Mouse (Mus musculus) liver, embryonic 14.5 days (tissue): Measurements from ENCODE around the gene Slco1a4.

Experiments used
- CTCF ChIP-seq: IDR thresholded peaks from 2 replicates; pipeline ENCODE4 v1.5.1; 2016; ENCODE audit warnings: antibody characterized with exemption, low read depth, control low read depth
- EP300 ChIP-seq: IDR thresholded peaks from 2 replicates; pipeline ENCODE4 v1.6.1; 2016; ENCODE audit warnings: antibody characterized with exemption, low read depth

- TF ChIP-seq CTCF = no peak
- no peak for TF ChIP-seq EP300
Observed at GRCm38 (mm10) chr6:141857735-141858531, 1.9 kb upstream of the Slco1a4 start.
